Mouse (Mus musculus): Measurements from ENCODE around the gene Arid1b.

DNA sequence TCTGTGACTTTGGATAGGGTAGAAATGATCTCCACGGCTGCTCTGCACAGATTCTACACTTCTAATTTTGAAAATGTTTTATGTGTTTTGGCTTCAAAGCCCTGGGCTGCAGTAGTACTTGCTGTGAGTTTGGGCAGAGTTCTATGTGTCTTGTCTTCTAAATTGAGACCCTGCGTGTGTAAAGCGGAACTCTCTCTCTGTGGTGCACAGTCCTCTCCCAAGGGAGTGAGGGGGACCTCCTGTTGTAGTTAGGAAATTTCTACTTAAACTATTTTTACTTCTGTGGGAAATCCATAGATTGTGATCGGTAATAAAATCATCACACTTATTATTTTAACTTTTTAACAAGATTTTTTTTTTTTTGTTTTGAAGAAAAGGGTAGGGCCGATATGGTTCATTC lies 185.3 kb downstream of the Arid1b start:
- TF ChIP-seq TAL1 (IDR thresholded peaks at IDR 0.05; ENCODE audit: low read length), result no peak
- TF ChIP-seq GATA1 (IDR thresholded peaks at IDR 0.05; ENCODE audit: low read length), result no peak
